Mouse (Mus musculus) stomach, postnatal 0 days (tissue): ENCODE measurements around the gene Myo10. TPM values are rescaled to one million over a fixed set of nuclear protein-coding genes. Genes with fewer than 3 reads are reported as not detected.

ENCODE experiments used
- ATAC-seq: fragments of 200-750 bp; cut with Nextera tagmentation; 2 replicates; pipeline ENCODE4 v1.8.0; 2017; ENCODE audit not compliant: low FRiP score, low TSS enrichment
- DNase-seq: peaks from one replicate; pipeline ENCODE4 v3.0.0-alpha.2; 2016; ENCODE audit warnings: low spot score
- H3K27ac ChIP-seq: fragments of 300-500 bp; sonication (generic); replicated peaks from 2 replicates; pipeline ENCODE4 v1.5.1; 2014; ENCODE audit warnings: mild to moderate bottlenecking, control low read depth
- H3K27me3 ChIP-seq: fragments of 300-500 bp; sonication (generic); 2 replicates; pipeline ENCODE4 v1.6.1; 2014; ENCODE audit warnings: low read length; ENCODE audit not compliant: control insufficient read depth, insufficient read depth
- H3K36me3 ChIP-seq: fragments of 300-500 bp; sonication (generic); 2 replicates; pipeline ENCODE4 v1.6.1; 2014; ENCODE audit warnings: low read length, mixed read lengths; ENCODE audit not compliant: control insufficient read depth, insufficient read depth
- H3K4me1 ChIP-seq: fragments of 300-500 bp; sonication (generic); replicated peaks from 2 replicates; pipeline ENCODE4 v1.6.1; 2014; ENCODE audit warnings: antibody characterized with exemption; ENCODE audit not compliant: control insufficient read depth, insufficient read depth
- H3K4me2 ChIP-seq: fragments of 300-500 bp; sonication (generic); replicated peaks from 2 replicates; pipeline ENCODE4 v1.6.1; 2014; ENCODE audit warnings: low read depth, mild to moderate bottlenecking, control low read depth, moderate library complexity
- H3K4me3 ChIP-seq: fragments of 300-500 bp; sonication (generic); 2 replicates; pipeline ENCODE4 v1.5.1; 2014; ENCODE audit warnings: low read depth, low read length, control low read depth
- H3K9ac ChIP-seq: fragments of 300-500 bp; sonication (generic); 2 replicates; pipeline ENCODE4 v1.6.1; 2014; ENCODE audit warnings: mild to moderate bottlenecking, low read length, control low read depth, mixed read lengths
- H3K9me3 ChIP-seq: fragments of 300-500 bp; sonication (generic); 2 replicates; pipeline ENCODE4 v1.6.1; 2016; ENCODE audit warnings: low read length; ENCODE audit not compliant: control insufficient read depth
- CTCF ChIP-seq: IDR thresholded peaks from 2 replicates; pipeline ENCODE4 v1.5.1; 2016; ENCODE audit warnings: antibody characterized with exemption, low read depth, mild to moderate bottlenecking, moderate library complexity
- EP300 ChIP-seq: optimal IDR thresholded peaks from 2 replicates; pipeline ENCODE3; 2016; ENCODE audit warnings: antibody characterized with exemption
- WGBS: fragments of 180-500 bp; shearing (Covaris S2); extraction: QIAGEN DNeasy Blood & Tissue Kit; methylation state at CpG from one replicate; pipeline ENCODE4 v1.1.7; 2014; 5-methylcytosine and 5-hydroxymethylcytosine counted together
- polyA plus RNA-seq: library from polyadenylated mRNA; unstranded; fragments of >200 nt; fragmentation: Nextera tagmentation; extraction: Ambion mirVana; gene quantifications from 2 replicates; pipeline ENCODE4 v1.2.1, GENCODE M21; 2015

Myo10 gene
- polyA plus RNA-seq, 1 experiment from 2014 or later: 15.8 TPM

GRCm38 (mm10) chr15:25754342-25754951 is 132.1 kb downstream of the Myo10 start:
- 42% methylated on average over 13 of the region's 13 CpGs for WGBS
- Histone ChIP-seq H3K9me3 (no peaks in the 10 kb centered on the region), H3K27me3 (no peaks in the 10 kb centered on the region), H3K4me3 (no peak overlapping the region), H3K27ac (no peak overlapping the region), H3K36me3 (peaks cover 4% of the 10 kb centered on the region; the same call in 1 of the 2 replicates), H3K4me2 (no peak overlapping the region), H3K9ac (no peak overlapping the region), H3K4me1 (peaks cover 2% of the 10 kb centered on the region; the same call in 1 of the 2 replicates)
- no peak for ATAC-seq
- no peak for DNase-seq
- TF ChIP-seq CTCF (0 out of 2 replicates have a peak, but pooled peaks have one; percentile 5), EP300 (no peak)

- Histone ChIP-seq H3K27me3 (no peaks in the 10 kb centered on the region), H3K4me2 (no peak overlapping the region), H3K27ac (no peak overlapping the region), H3K36me3 (peaks cover 4% of the 10 kb centered on the region; the same call in 1 of the 2 replicates), H3K4me1 (peaks cover 2% of the 10 kb centered on the region; the same call in 1 of the 2 replicates), H3K4me3 (no peak overlapping the region), H3K9me3 (no peaks in the 10 kb centered on the region), H3K9ac (no peak overlapping the region)
- 66% methylated on average over 6 of the region's 6 CpGs for WGBS
- ATAC-seq (no peak), DNase-seq (no peak)
- TF ChIP-seq EP300 (no peak), CTCF (no peak)
These were observed 133.2 kb downstream of the Myo10 start for GRCm38 (mm10) chr15:25755536-25755935.

GRCm38 (mm10) chr15:25756072-25756471 is 133.7 kb downstream of the Myo10 start:
- Histone ChIP-seq H3K9ac (no peak overlapping the region), H3K4me2 (no peak overlapping the region), H3K27me3 (no peaks in the 10 kb centered on the region), H3K27ac (no peak overlapping the region), H3K4me1 (peaks cover 2% of the 10 kb centered on the region; the same call in 1 of the 2 replicates), H3K36me3 (0 out of 2 replicates have a peak, but pooled peaks cover 4% of the 10 kb centered on the region), H3K4me3 (no peak overlapping the region), H3K9me3 (no peaks in the 10 kb centered on the region)
- ATAC-seq (no peak), DNase-seq (no peak)
- WGBS: 70% methylated on average over 3 of the region's 3 CpGs
- TF ChIP-seq EP300 (no peak), CTCF (no peak)

- 0 out of 2 replicates have a peak, but pooled peaks cover 2% of the 10 kb centered on the region for H3K36me3 ChIP-seq
- WGBS: 17% methylated on average over 10 of the region's 10 CpGs
- ATAC-seq (peak; percentile 5; the same call in 1 of the 2 replicates), DNase-seq (no peak)
- peaks cover 2% of the 10 kb centered on the region; the same call in 1 of the 2 replicates for H3K4me1 ChIP-seq
- TF ChIP-seq CTCF (no peak), EP300 (no peak)
- H3K27ac ChIP-seq: peak overlapping the region; percentile 56; the same call in 1 of the 2 replicates
- H3K27me3 ChIP-seq: no peaks in the 10 kb centered on the region
- no peak overlapping the region for H3K4me3 ChIP-seq
- H3K9me3 ChIP-seq: no peaks in the 10 kb centered on the region
- peak overlapping the region; percentile 25; the same call in 1 of the 2 replicates for H3K4me2 ChIP-seq
- H3K9ac ChIP-seq: no peak overlapping the region
These were observed 135.7 kb downstream of the Myo10 start for GRCm38 (mm10) chr15:25758037-25758436.

- H3K9me3 ChIP-seq: no peaks in the 10 kb centered on the region
- H3K36me3 ChIP-seq: 0 out of 2 replicates have a peak, but pooled peaks cover 2% of the 10 kb centered on the region
- H3K27me3 ChIP-seq: no peaks in the 10 kb centered on the region
- no peak overlapping the region for H3K9ac ChIP-seq
- DNase-seq (peak; percentile 92), ATAC-seq (peak; percentile 96)
- WGBS: 51% methylated on average over 15 of the region's 15 CpGs
- peak overlapping the region; percentile 51 for H3K4me2 ChIP-seq
- peak overlapping the region; percentile 78 for H3K27ac ChIP-seq
- peaks cover 2% of the 10 kb centered on the region; the same call in 1 of the 2 replicates for H3K4me1 ChIP-seq
- H3K4me3 ChIP-seq: no peak overlapping the region
- TF ChIP-seq CTCF (0 out of 2 replicates have a peak, but pooled peaks have one; percentile 21), EP300 (peak; percentile 33)
These were observed 136.3 kb downstream of the Myo10 start for GRCm38 (mm10) chr15:25758500-25759086.
